Mouse (Mus musculus) macrophage (primary cell): ENCODE measurements around the gene Pex19. TPM values are rescaled to one million over a fixed set of nuclear protein-coding genes. Genes with fewer than 3 reads are reported as not detected.

ENCODE experiments used
- H3K27ac ChIP-seq: fragments of 350-480 bp; formaldehyde crosslinking; 2 replicates; pipeline ENCODE4 v1.9.0; 2021
- H3K36me3 ChIP-seq: fragments of 350-480 bp; formaldehyde crosslinking; 2 replicates; pipeline ENCODE4 v1.9.0; 2021; ENCODE audit errors: inconsistent target
- H3K4me3 ChIP-seq: fragments of 350-480 bp; formaldehyde crosslinking; 2 replicates; pipeline ENCODE4 v1.9.0; 2021; ENCODE audit errors: inconsistent target
- H3K79me2 ChIP-seq: fragments of 350-480 bp; formaldehyde crosslinking; 2 replicates; pipeline ENCODE4 v1.9.0; 2021; ENCODE audit errors: inconsistent target
- WGBS: methylation state at CpG from one replicate; pipeline ENCODE4 v1.1.7; 2026; ENCODE audit warnings: inconsistent platforms; ENCODE audit not compliant: missing documents; 5-methylcytosine and 5-hydroxymethylcytosine counted together
- polyA plus RNA-seq: library from polyadenylated mRNA; stranded (reverse); fragments of 250-400 nt; gene quantifications from 3 replicates; pipeline ENCODE4 v1.2.4, GENCODE M21; 2018; ENCODE audit warnings: inconsistent platforms

The Pex19 gene
- polyA plus RNA-seq, 1 experiment from 2014 or later = 44.5 TPM

GRCm38 (mm10) chr1:172181777-172182176, 55.2 kb downstream of the Pex19 start:
- Histone ChIP-seq H3K4me3 (no peak overlapping the region), H3K36me3 (peaks cover 46% of the 10 kb centered on the region), H3K79me2 (no peaks in the 10 kb centered on the region), H3K27ac (no peak overlapping the region)
- WGBS = 100% methylated on average over 3 of the region's 3 CpGs

GRCm38 (mm10) chr1:172183056-172183455, 56.5 kb downstream of the Pex19 start:
- H3K4me3 ChIP-seq = no peak overlapping the region
- no peaks in the 10 kb centered on the region for H3K79me2 ChIP-seq
- peaks cover 45% of the 10 kb centered on the region for H3K36me3 ChIP-seq
- no peak overlapping the region for H3K27ac ChIP-seq
- 92% methylated on average over 2 of the region's 6 CpGs for WGBS

GRCm38 (mm10) chr1:172183915-172184314, 57.4 kb downstream of the Pex19 start:
- Histone ChIP-seq H3K4me3 (no peak overlapping the region), H3K36me3 (peaks cover 39% of the 10 kb centered on the region), H3K27ac (no peak overlapping the region), H3K79me2 (no peaks in the 10 kb centered on the region)

Other genes with a start within 250 kb of the Pex19 start
- gene Gm10521, start 231.1 kb upstream of the Pex19 start, polyA plus RNA-seq = 14.1 to 35.5 TPM (median 19.0 TPM) in 3 replicates
- gene Slamf6, start 209.2 kb upstream of the Pex19 start, polyA plus RNA-seq = 0.65 to 1.0 TPM (median 0.91 TPM) in 3 replicates
- 0.12 to 0.42 TPM (median 0.30 TPM) in 3 replicates for gene Vangl2, start 98.3 kb upstream of the Pex19 start, polyA plus RNA-seq
- gene Nhlh1, start 69.2 kb upstream of the Pex19 start, polyA plus RNA-seq = not detected in 3 replicates
- 141 to 187 TPM (median 150 TPM) in 3 replicates for gene Copa, start 44.2 kb upstream of the Pex19 start, polyA plus RNA-seq
- 95.2 to 110 TPM (median 102 TPM) in 3 replicates for gene Ncstn, start 44.0 kb upstream of the Pex19 start, polyA plus RNA-seq
- 45.9 to 68.0 TPM (median 67.8 TPM) in 3 replicates for gene Dcaf8, start 21.3 kb downstream of the Pex19 start, polyA plus RNA-seq
- 269 to 545 TPM (median 282 TPM) in 3 replicates for gene Pea15a, start 80.0 kb downstream of the Pex19 start, polyA plus RNA-seq
- gene Casq1, start 93.1 kb downstream of the Pex19 start, polyA plus RNA-seq = not detected in 3 replicates
- gene Atp1a4, start 131.7 kb downstream of the Pex19 start, polyA plus RNA-seq = not detected in 3 replicates
- 26.8 to 55.6 TPM (median 36.2 TPM) in 3 replicates for gene Igsf8, start 134.9 kb downstream of the Pex19 start, polyA plus RNA-seq
- not detected in 3 replicates for gene Atp1a2, start 171.3 kb downstream of the Pex19 start, polyA plus RNA-seq
- 0.06 to 0.33 TPM in 2 of 3 replicates, not detected in the other for gene Kcnj9, start 202.6 kb downstream of the Pex19 start, polyA plus RNA-seq
- 0.28 to 1.9 TPM (median 0.66 TPM) in 3 replicates for gene Kcnj10, start 214.5 kb downstream of the Pex19 start, polyA plus RNA-seq
- 5.6 to 9.2 TPM (median 7.8 TPM) in 3 replicates for gene Pigm, start 249.8 kb downstream of the Pex19 start, polyA plus RNA-seq